Mouse (Mus musculus): ENCODE measurements around the gene Tmed9. TPM values are rescaled to one million over a fixed set of nuclear protein-coding genes. Genes with fewer than 3 reads are reported as not detected.
"Not testable (repeated sequence)": the region's sequence is repeated elsewhere in the genome, so short reads cannot be mapped to it uniquely, and the experiment has no call there.

Gene Tmed9
- polyA plus RNA-seq, 1 experiment, result 34.0 TPM

DNA sequence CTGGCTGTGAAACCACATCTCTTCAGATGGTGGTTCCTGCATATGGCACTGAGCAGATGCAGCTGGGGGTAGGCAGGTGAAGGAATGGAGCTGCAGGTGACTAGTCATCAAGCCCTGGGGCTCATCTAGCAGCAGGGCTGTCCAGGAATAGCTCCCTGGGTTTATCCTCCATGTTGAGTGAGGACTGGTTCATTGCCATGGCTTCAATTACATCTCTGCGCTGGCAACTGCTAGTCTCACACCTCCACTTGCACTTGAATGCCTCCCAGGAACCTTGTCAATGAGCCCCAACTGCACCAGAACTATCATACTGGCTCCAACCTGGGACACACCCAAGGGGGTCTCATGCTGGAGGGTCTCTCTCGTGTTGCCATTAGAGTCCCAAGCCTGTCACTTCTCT, 25.6 kb upstream of the Tmed9 start:
- no peaks in the 10 kb centered on the region for H3K4me1 ChIP-seq (ENCODE audit: control insufficient read depth, insufficient read depth, insufficient read length, low read length)
- no peak overlapping the region for H3K4me3 ChIP-seq (ENCODE audit: insufficient read depth, low read depth, low read length)
- no peak overlapping the region for H3K27ac ChIP-seq (replicated peaks; ENCODE audit: low read depth, low read length)

DNA sequence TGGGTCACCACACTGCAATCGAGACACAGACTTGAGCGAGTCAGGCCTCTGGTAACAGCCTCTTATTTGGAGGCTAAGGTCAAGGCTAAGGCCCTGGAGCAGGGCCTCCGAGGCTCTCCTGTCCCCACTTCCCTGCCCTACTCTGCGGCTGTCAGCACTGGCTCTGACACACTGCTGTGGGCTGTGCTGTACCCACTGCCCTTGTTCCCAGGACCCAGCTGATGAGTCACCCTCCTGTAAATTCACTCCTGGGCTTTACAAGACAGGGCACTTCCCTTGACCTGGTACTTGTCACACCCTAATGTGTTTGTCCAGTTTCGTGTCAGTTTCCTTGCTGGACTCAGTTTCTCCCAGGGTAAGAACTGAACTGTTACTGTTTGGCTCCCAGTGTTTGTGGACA, 25.1 kb upstream of the Tmed9 start:
- Histone ChIP-seq H3K4me1 (ENCODE audit: control insufficient read depth, insufficient read depth, insufficient read length, low read length) (no peaks in the 10 kb centered on the region), H3K27ac (replicated peaks; ENCODE audit: low read depth, low read length) (no peak overlapping the region), H3K4me3 (ENCODE audit: insufficient read depth, low read depth, low read length) (no peak overlapping the region)

DNA sequence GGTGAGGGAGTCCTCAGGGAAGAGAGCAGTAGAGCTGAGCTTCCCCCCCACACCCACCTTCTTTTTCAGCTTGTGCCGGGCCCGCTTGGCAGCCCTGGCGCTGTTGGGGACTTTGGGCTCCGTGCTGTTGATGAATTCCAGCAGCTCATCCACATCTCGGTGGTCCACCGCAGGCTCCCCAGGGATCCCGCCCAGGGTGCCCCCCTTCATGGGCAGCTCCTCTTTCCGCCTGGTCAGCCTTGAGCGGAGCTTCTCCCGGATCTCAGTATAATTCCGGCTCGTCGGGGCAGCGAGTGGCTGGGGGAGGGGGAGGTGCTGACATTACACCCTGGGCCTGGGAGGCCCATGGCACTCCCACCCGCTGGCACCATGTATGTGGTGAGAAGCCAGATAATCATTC, 24.5 kb upstream of the Tmed9 start:
- no peak overlapping the region for H3K4me3 ChIP-seq (ENCODE audit: insufficient read depth, low read depth, low read length)
- no peak overlapping the region for H3K27ac ChIP-seq (replicated peaks; ENCODE audit: low read depth, low read length)
- no peaks in the 10 kb centered on the region for H3K4me1 ChIP-seq (ENCODE audit: control insufficient read depth, insufficient read depth, insufficient read length, low read length)

DNA sequence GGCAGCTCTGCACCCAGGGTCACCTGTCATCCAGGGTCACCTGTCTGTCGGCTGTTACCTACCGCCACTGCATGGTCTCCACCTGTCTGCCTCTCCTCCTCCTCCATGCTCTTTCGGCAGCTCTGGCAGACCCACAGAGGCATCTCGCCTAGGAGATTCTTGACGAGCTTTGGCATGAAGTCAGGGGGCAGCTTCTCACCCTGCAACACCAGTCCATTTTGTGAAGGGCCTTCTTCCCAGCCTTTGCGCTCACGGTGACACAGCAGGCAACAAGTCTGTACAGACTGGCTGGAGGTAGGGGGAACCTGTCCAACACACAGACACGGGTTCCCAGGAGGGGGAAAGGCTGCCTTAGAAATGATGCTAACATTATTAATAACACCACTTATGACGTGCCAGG, 17.6 kb upstream of the Tmed9 start:
- Histone ChIP-seq H3K27ac (replicated peaks; ENCODE audit: low read depth, low read length) (no peak overlapping the region), H3K4me3 (ENCODE audit: insufficient read depth, low read depth, low read length) (no peak overlapping the region), H3K4me1 (ENCODE audit: control insufficient read depth, insufficient read depth, insufficient read length, low read length) (no peaks in the 10 kb centered on the region)

DNA sequence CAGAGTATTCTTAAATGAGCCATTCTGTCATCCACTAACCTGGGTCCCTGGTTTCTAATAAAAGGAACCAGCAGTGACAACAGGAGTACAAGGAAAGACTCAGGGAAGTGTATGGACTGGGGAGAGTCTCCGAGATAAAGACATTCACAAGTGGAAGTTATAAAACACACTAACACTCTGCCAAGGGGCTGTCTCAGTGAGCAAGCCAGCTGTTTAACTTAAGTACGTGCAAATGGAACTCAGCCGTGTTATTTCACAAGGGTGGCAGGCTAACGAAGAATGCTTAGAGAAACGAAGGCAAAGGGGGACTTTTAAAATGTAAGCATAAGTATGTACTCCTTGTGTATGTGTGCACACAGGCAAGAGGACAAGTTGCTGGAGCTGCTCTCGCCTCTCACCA, 16.0 kb upstream of the Tmed9 start:
- no peak overlapping the region for H3K27ac ChIP-seq (replicated peaks; ENCODE audit: low read depth, low read length)

DNA sequence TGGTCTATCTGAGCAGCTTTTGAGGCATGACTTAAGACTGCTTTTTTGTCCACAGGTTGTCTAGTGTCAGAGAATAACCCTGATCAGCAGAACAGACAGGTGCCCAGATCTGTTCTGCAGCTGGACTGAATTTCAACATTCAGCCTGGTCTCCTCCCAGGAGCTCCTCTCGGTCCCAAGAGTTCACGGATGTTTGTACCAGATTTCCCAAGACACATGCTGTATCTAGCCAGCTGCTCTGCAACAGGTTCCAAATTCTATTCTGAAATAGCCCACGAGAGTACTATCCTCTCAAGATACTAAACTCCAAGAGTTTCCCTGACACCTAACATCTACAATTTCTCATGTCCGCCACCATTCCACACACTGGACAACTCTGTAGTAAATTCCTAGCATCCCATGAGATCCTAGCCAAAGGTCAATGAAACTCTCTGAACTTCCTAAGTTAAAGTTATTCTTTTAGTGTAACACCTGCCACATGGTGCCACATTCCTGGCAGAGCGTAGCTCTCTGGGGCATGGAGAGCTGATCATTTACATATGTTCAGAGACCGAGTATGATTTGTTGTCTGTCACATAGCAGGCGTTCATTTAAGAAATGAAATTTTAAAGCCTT, 10.2 kb upstream of the Tmed9 start:
- H3K4me3 ChIP-seq (ENCODE audit: insufficient read depth, low read depth, low read length), result no peak overlapping the region
- no peak overlapping the region for H3K27ac ChIP-seq (replicated peaks; ENCODE audit: low read depth, low read length)
- H3K4me1 ChIP-seq (ENCODE audit: control insufficient read depth, insufficient read depth, insufficient read length, low read length), result peaks cover 5% of the 10 kb centered on the region

More for the DNA sequence above, 16.0 kb upstream of the Tmed9 start:
- Histone ChIP-seq H3K4me1 (ENCODE audit: control insufficient read depth, insufficient read depth, insufficient read length, low read length) (no peaks in the 10 kb centered on the region), H3K4me3 (ENCODE audit: insufficient read depth, low read depth, low read length) (no peak overlapping the region)

DNA sequence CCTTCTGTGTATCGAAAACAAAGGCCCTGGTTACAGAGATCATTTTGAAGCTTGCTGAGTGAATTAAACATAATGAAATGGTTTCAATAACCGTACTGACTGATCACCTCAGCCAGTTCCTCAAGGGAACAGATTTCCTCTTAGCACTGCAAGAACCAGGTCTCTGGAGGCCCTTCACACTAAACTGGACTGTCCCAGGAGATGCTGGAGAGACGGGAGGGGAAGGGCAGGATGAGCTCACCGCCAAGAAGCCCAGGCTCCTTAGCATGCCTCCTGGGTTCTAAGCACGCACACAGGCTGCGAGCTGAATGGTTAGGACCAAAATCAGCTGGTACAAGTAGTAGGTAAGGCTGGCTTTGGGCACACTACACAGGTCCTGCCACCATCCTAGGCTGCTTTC, 6.5 kb upstream of the Tmed9 start:
- Histone ChIP-seq H3K4me1 (ENCODE audit: control insufficient read depth, insufficient read depth, insufficient read length, low read length) (peaks cover 9% of the 10 kb centered on the region), H3K4me3 (ENCODE audit: insufficient read depth, low read depth, low read length) (no peak overlapping the region), H3K27ac (replicated peaks; ENCODE audit: low read depth, low read length) (no peak overlapping the region)

DNA sequence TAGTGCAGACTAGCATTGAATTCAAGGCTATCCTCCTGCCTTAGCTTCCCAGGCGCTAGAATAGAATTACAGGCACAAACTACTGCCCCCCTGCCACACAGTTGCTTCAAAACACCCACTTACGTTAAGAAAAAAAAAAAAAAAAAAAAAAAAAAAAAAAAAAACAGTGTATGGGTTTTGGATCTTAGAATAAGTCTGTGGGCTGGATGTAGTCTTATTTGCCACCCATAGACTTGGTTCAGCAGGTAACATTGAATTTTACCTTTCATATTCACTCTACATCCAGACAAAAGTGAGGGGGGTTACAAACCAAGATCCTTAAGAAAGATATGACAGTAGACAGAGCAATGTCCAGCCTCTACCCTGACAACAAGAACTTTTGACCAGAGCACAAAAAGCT, 5.6 kb upstream of the Tmed9 start:
- Histone ChIP-seq H3K4me1 (ENCODE audit: control insufficient read depth, insufficient read depth, insufficient read length, low read length) (peaks cover 9% of the 10 kb centered on the region), H3K4me3 (ENCODE audit: insufficient read depth, low read depth, low read length) (no peak overlapping the region), H3K27ac (replicated peaks; ENCODE audit: low read depth, low read length) (no peak overlapping the region)

DNA sequence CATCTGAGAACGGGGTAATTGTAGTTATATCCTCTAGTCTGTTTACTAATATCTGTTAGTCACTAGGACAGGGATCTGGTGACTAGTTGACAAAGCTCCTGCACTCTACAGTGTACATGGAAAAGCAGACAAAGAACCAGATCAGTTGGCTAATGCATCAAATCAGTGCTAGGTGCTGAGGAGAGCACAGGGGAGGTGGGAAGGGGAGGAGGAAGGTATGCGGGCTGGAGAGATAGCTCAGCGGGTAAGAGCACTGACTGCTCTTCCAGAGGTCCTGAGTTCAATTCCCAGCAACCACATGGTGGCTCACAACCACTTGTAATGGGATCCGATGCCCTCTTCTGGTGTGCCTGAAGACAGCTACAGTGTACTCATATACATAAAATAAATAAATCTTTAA, 5.0 kb upstream of the Tmed9 start:
- not testable (repeated sequence) for H3K4me3 ChIP-seq (ENCODE audit: insufficient read depth, low read depth, low read length); H3K27ac ChIP-seq (replicated peaks; ENCODE audit: low read depth, low read length); H3K4me1 ChIP-seq (ENCODE audit: control insufficient read depth, insufficient read depth, insufficient read length, low read length)

DNA sequence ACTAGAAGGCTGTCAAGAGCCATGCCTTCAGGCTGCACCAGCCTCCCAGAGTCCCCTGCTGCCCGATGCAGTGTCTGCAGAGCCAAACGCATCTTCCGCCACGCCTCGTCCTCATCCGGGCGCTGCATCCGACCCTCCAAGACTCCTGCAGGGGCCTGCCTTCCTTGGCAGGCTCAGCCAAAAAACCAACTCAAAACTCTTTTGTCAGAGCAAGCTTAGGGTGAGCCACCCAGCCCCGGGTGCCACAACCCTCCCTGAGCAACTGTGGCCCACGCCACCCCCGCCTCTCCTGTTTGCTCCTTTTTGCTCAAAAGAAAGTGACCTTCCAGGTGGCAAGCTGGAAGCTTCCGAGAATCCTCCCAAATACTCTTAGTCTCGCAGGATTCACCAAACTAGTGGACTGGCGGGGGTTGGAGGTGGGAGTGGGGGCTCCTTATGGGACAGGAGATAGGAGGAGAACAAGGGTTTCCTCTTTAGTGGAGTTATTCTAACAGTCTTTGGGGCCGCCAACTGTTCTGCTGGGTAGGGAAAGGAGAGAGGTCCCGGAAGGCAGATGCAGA, 3.7 kb upstream of the Tmed9 start:
- no peak overlapping the region for H3K27ac ChIP-seq (replicated peaks; ENCODE audit: low read depth, low read length)
- peaks cover 9% of the 10 kb centered on the region for H3K4me1 ChIP-seq (ENCODE audit: control insufficient read depth, insufficient read depth, insufficient read length, low read length)
- peak overlapping the region; percentile 94 for H3K4me3 ChIP-seq (ENCODE audit: insufficient read depth, low read depth, low read length)

DNA sequence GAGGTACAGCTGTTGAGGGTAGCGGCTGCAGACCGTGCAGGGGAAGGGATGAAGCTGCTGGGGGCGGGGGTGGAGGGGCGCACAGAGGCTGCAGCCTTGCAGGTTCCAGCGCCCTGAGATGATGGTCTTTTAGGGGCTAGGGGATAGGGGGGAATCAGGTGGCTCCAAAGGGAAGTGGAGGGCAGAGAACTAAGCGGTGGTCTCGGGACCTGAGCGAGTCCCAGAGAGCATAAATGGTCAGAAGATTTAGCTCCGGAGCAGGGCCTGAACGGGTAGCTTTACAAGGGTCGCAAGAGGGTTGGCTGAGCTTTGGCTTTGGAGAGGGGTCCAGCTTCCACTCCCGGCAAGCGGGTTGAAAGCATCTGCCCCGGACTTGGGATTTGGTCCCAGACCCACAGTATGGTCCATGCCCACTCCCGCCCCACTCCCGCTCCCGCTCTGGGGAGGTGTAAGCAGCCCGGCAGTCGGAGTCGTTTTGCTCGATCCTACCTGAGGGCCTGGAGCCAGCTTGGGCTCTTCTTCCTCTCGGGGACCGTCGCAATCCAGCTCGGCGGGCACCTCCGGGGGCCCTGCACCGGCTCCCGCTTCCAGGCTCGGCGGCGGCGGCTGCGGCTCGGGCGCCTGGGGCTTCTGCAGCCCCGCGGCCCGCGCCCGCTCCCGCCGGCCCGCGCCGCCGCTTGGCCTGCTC, 3.1 kb upstream of the Tmed9 start:
- Histone ChIP-seq H3K4me3 (ENCODE audit: insufficient read depth, low read depth, low read length) (peak overlapping the region; percentile 94), H3K27ac (replicated peaks; ENCODE audit: low read depth, low read length) (no peak overlapping the region), H3K4me1 (ENCODE audit: control insufficient read depth, insufficient read depth, insufficient read length, low read length) (peaks cover 9% of the 10 kb centered on the region)

DNA sequence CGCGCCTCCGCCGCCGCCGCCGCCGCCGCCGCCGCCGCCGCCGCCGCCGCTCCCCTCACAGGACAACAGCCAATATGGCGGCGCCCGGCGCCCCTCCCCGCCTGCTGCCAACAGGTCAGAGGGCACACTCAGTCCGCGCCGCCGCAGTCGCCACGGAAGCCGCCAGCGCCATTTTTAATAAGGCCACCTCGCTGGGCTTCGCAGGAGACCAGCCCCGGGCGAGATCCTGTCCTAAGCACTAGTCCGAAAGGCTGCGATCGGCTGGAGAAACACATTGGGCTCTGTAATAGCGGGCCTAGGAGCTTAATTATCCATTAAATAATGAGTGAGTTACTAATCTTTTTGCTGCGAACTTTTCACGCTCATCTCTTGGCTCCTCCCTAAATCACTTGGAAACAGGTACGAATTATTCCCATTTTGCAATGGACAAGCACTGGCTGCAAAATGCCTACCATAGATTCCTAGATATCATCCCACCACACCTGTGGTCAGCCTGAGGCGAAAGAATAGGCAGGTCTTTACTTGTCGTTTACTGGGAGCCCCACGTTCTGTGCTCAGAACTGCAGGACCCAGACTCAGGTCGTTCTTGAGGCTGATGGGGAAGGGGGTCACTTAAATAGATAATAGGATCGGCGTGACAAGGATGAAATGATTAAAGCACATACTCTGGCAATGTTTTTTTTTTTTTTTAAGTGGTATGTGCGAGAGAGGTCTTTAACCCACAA, 2.3 kb upstream of the Tmed9 start, which contains the start of gene Fam193b:
Gene Fam193b (minus strand): TSS at position 94 of the 725 bp plus-strand sequence.
- Histone ChIP-seq H3K4me3 (ENCODE audit: insufficient read depth, low read depth, low read length) (peak within 1 kb of the TSS; percentile 96), H3K27ac (replicated peaks; ENCODE audit: low read depth, low read length) (peak within 1 kb of the TSS; percentile 54; the same call in 1 of the 2 replicates)

DNA sequence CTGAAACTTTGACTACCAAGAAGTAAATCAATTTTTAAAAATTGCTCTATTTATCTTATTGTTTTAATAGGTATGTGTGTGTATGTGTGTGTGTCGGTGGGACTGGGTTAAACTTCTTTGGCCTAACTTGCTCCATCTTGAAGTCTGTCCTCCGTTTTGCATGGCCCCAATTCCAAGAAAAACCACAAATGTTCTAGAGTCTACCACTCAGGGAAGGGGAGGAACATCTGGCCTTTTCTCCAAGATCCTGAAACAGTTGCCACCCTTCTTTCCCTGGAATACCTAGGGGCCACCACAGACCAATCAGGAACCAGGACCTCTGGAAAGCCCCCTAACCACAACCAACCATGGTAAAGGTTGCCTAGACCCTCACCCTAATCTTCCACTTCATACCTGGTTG, 1.6 kb upstream of the Tmed9 start:
- Histone ChIP-seq H3K27ac (replicated peaks; ENCODE audit: low read depth, low read length) (no peak overlapping the region), H3K4me1 (ENCODE audit: control insufficient read depth, insufficient read depth, insufficient read length, low read length) (peaks cover 8% of the 10 kb centered on the region), H3K4me3 (ENCODE audit: insufficient read depth, low read depth, low read length) (no peak overlapping the region)

More for the DNA sequence above, 2.3 kb upstream of the Tmed9 start, which contains the start of gene Fam193b:
- peaks cover 9% of the 10 kb centered on the region for H3K4me1 ChIP-seq (ENCODE audit: control insufficient read depth, insufficient read depth, insufficient read length, low read length)

DNA sequence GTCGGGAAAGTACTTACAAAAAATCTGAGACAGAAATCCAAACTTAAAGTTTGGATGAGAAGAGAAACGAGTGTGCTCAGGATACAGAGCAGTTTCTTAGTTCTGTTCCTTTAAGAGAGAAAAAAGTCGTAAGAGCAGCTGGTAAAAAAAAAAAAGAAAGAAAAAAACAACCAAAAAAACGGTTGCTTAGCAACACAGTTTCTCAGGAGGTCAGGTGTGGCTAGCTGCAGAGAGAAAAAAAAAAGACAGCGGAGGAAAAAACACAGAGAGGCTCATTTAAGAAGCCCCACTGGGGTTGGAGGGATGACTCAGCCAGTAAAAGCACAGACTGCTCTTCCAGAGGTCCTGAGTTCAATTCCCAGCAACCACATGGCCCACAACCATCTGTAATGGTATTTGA, 789 bp downstream of the Tmed9 start:
- no peak overlapping the region for H3K27ac ChIP-seq (replicated peaks; ENCODE audit: low read depth, low read length)
- H3K4me1 ChIP-seq (ENCODE audit: control insufficient read depth, insufficient read depth, insufficient read length, low read length), result peaks cover 4% of the 10 kb centered on the region; the same call in 1 of the 2 replicates
- H3K4me3 ChIP-seq (ENCODE audit: insufficient read depth, low read depth, low read length), result no peak overlapping the region

DNA sequence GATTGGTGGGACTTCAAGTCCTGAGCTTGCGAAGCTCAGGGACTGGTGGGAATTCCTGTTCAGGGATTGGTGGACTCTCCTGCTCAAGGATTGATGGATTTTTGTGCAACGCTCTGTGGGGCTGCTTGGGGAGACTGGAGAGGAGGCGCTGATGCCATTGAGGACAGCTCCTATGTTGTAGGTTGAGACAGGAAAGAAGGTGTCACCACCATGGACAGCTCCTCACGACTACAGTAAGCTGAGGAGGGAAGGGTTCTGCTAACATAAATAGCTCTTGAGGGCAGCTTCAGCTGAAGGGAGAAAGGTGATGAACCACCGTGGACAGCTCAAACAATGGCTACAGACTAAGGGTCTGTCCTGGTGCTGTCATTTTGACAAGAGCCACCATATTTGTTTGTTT, 2.4 kb downstream of the Tmed9 start:
- Histone ChIP-seq H3K4me3 (ENCODE audit: insufficient read depth, low read depth, low read length) (no peak overlapping the region), H3K4me1 (ENCODE audit: control insufficient read depth, insufficient read depth, insufficient read length, low read length) (no peaks in the 10 kb centered on the region), H3K27ac (replicated peaks; ENCODE audit: low read depth, low read length) (no peak overlapping the region)

Data from brown adipose tissue, adult 24 weeks (tissue).